Mouse (Mus musculus): ENCODE results near the gene Zfp704. TPM values are rescaled to one million over a fixed set of nuclear protein-coding genes. Genes with fewer than 3 reads are reported as not detected.

The Zfp704 gene
- polyA plus RNA-seq, 1 experiment from 2014 or later, result 12.0 TPM

- Histone ChIP-seq H3K27ac (no peak overlapping the region), H3K9me3 (no peaks in the 10 kb centered on the region), H3K4me3 (replicated peaks) (no peak overlapping the region), H3K36me3 (peaks cover 68% of the 10 kb centered on the region), H3K4me2 (no peak overlapping the region), H3K27me3 (no peaks in the 10 kb centered on the region), H3K4me1 (replicated peaks) (no peaks in the 10 kb centered on the region), H3K9ac (replicated peaks) (no peak overlapping the region)
- 89% methylated on average over 11 of the region's 11 CpGs for WGBS
- no peak for ATAC-seq (ENCODE audit: insufficient number of reproducible peaks, insufficient read depth, low FRiP score, low TSS enrichment, low read depth)
These were observed 170.1 kb downstream of the Zfp704 start for GRCm38 (mm10) chr3:9439619-9440286.

- Histone ChIP-seq H3K4me2 (no peak overlapping the region), H3K36me3 (peaks cover 64% of the 10 kb centered on the region), H3K27me3 (no peaks in the 10 kb centered on the region), H3K4me3 (replicated peaks) (no peak overlapping the region), H3K4me1 (replicated peaks) (no peaks in the 10 kb centered on the region), H3K9me3 (no peaks in the 10 kb centered on the region), H3K9ac (replicated peaks) (no peak overlapping the region), H3K27ac (no peak overlapping the region)
- WGBS, result 85% methylated on average over 6 of the region's 6 CpGs
- no peak for ATAC-seq (ENCODE audit: insufficient number of reproducible peaks, insufficient read depth, low FRiP score, low TSS enrichment, low read depth)
These were observed 173.6 kb downstream of the Zfp704 start for GRCm38 (mm10) chr3:9436256-9436655.

- H3K9ac ChIP-seq (replicated peaks), result no peak overlapping the region
- H3K4me1 ChIP-seq (replicated peaks), result no peaks in the 10 kb centered on the region
- no peak overlapping the region for H3K4me3 ChIP-seq (replicated peaks)
- H3K27ac ChIP-seq, result no peak overlapping the region
- no peak for ATAC-seq (ENCODE audit: insufficient number of reproducible peaks, insufficient read depth, low FRiP score, low TSS enrichment, low read depth)
- H3K36me3 ChIP-seq, result peaks cover 53% of the 10 kb centered on the region
- no peak overlapping the region for H3K4me2 ChIP-seq
- H3K9me3 ChIP-seq, result no peaks in the 10 kb centered on the region
- H3K27me3 ChIP-seq, result no peaks in the 10 kb centered on the region
- WGBS, result 93% methylated on average over 14 of the region's 14 CpGs
These were observed 175.3 kb downstream of the Zfp704 start for GRCm38 (mm10) chr3:9434394-9435175.

DNA sequence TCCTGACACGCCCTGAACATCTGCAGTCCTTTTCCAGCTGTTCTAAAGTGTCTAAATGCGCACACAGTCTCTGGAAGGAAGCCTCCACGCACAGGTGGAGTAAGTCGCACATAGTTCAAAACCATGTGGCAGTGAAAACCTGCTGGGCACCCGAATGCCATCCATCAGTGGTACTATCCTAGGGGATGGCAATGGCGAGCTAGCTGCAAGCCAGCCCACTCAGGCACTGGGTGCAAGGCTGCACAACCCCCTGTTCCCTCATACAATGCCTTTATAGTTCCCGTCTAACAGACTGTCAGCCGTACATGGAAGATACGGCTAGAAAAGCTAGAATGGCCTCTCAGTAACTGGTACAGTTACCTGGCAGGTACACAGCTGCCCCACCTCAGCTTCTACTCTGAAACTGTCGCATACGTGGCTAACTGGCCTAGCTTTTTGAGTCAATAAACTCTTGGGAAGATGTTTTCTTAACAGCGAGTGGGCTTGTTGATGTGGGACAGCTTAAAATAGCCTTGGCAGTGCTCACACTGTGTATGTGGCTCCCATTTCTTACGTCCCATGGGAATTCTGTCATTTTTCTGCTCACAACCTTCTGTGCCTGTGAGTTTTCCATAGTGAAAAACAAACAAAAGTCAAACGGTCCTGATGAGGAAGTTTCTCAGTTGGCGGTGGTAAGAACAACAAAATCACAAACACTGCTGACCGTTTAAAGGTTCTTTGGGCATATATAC lies 176.9 kb downstream of the Zfp704 start:
- no peak overlapping the region for H3K27ac ChIP-seq
- H3K36me3 ChIP-seq, result peaks cover 37% of the 10 kb centered on the region
- no peak for ATAC-seq (ENCODE audit: insufficient number of reproducible peaks, insufficient read depth, low FRiP score, low TSS enrichment, low read depth)
- no peaks in the 10 kb centered on the region for H3K27me3 ChIP-seq
- no peak overlapping the region for H3K9ac ChIP-seq (replicated peaks)
- H3K4me2 ChIP-seq, result no peak overlapping the region
- no peaks in the 10 kb centered on the region for H3K4me1 ChIP-seq (replicated peaks)
- H3K4me3 ChIP-seq (replicated peaks), result no peak overlapping the region
- 89% methylated on average over 16 of the region's 16 CpGs for WGBS
- H3K9me3 ChIP-seq, result no peaks in the 10 kb centered on the region

DNA sequence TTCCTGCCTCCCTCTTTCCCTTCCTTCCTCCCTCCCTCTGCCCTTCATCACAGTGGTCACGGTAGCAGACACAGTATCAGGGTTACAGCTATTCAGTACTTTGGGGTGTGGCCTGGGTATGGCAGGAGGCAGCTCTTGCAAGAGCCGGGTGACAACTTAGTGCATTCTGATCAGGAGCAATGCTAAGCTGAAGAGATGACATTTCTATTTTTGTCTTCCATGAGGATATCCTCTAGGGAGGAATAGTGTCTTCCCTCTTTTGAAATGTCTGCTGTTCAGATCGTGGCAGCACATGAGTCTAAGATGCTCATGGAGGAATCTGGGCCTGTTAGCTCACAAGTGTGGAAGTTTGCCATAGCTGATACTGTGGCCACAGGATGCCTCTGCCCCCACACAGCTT lies 177.7 kb downstream of the Zfp704 start:
- no peaks in the 10 kb centered on the region for H3K9me3 ChIP-seq
- H3K4me3 ChIP-seq (replicated peaks), result no peak overlapping the region
- no peak overlapping the region for H3K4me2 ChIP-seq
- H3K36me3 ChIP-seq, result peaks cover 30% of the 10 kb centered on the region
- 79% methylated on average over 3 of the region's 3 CpGs for WGBS
- H3K4me1 ChIP-seq (replicated peaks), result no peaks in the 10 kb centered on the region
- no peak for ATAC-seq (ENCODE audit: insufficient number of reproducible peaks, insufficient read depth, low FRiP score, low TSS enrichment, low read depth)
- H3K27ac ChIP-seq, result no peak overlapping the region
- H3K27me3 ChIP-seq, result no peaks in the 10 kb centered on the region
- no peak overlapping the region for H3K9ac ChIP-seq (replicated peaks)

DNA sequence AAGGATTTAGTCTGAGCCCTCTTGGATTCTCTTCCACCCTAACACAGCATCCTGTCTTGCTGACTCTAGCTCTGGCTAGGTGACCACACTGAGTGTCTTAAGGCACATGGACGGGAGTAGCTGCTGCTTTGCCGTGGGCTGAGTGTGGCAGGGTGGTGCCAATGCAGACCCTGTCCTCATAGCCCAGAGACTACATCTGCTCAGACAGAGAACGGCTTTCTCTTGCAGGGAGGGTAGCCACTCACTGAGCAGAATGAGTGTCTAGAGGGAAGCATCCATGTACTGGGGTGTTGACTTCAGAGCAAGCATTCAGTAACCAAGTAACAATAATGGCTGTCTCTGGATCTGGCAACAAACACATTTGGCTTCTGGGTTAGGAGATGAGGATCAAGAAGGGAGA lies 179.9 kb downstream of the Zfp704 start:
- no peaks in the 10 kb centered on the region for H3K9me3 ChIP-seq
- WGBS, result 90% methylated on average over 3 of the region's 3 CpGs
- H3K9ac ChIP-seq (replicated peaks), result no peak overlapping the region
- H3K36me3 ChIP-seq, result peaks cover 12% of the 10 kb centered on the region
- H3K4me3 ChIP-seq (replicated peaks), result no peak overlapping the region
- no peaks in the 10 kb centered on the region for H3K27me3 ChIP-seq
- no peaks in the 10 kb centered on the region for H3K4me1 ChIP-seq (replicated peaks)
- no peak overlapping the region for H3K27ac ChIP-seq
- H3K4me2 ChIP-seq, result no peak overlapping the region
- no peak for ATAC-seq (ENCODE audit: insufficient number of reproducible peaks, insufficient read depth, low FRiP score, low TSS enrichment, low read depth)

DNA sequence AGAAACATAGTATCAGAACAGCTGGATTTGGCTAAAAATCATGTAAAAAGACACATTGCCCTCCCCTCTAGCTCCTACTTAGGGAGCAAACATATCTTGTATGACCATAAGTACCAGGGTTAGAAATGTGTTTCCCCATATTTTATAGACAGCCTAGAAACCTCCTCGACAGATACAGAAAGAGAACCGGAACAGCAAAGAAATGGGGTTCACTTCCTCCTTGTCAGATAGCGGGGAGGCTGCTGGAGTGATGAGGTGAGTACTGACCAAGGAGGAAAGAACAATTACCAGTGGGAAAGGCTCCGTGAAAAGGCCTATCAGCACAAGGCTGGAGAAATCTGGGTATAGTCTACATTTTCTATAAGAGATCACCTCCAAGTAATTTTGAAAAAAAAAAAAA lies 182.1 kb downstream of the Zfp704 start:
- H3K36me3 ChIP-seq, result peaks cover 3% of the 10 kb centered on the region
- 91% methylated on average over 4 of the region's 4 CpGs for WGBS
- H3K9me3 ChIP-seq, result no peaks in the 10 kb centered on the region
- ATAC-seq (ENCODE audit: insufficient number of reproducible peaks, insufficient read depth, low FRiP score, low TSS enrichment, low read depth), result no peak
- no peak overlapping the region for H3K9ac ChIP-seq (replicated peaks)
- H3K27me3 ChIP-seq, result no peaks in the 10 kb centered on the region
- no peak overlapping the region for H3K4me2 ChIP-seq
- H3K4me3 ChIP-seq (replicated peaks), result no peak overlapping the region
- no peaks in the 10 kb centered on the region for H3K4me1 ChIP-seq (replicated peaks)
- H3K27ac ChIP-seq, result no peak overlapping the region

DNA sequence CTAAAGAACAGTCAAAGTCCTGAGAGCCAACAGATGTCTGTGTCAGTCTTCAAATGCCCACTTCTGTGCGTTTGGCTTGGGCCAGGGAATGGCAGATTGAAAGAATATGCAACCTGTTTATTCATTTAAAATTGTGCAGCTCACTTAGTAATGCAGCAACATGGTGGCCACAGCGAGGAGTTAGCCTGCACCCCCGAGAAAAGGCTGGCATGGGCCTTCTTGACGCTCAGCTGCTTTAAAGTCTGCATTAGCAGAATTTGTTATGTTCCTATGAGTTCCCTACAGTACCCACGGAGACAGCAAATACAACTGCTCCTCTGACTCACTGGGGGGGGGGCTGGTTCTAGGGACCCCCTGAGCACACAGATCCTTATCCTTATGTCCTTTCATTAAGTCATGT lies 184.2 kb downstream of the Zfp704 start:
- no peak overlapping the region for H3K9ac ChIP-seq (replicated peaks)
- no peaks in the 10 kb centered on the region for H3K27me3 ChIP-seq
- 94% methylated on average over 5 of the region's 5 CpGs for WGBS
- no peak overlapping the region for H3K27ac ChIP-seq
- H3K4me2 ChIP-seq, result no peak overlapping the region
- H3K4me1 ChIP-seq (replicated peaks), result no peaks in the 10 kb centered on the region
- no peaks in the 10 kb centered on the region for H3K9me3 ChIP-seq
- H3K36me3 ChIP-seq, result no peaks in the 10 kb centered on the region
- ATAC-seq (ENCODE audit: insufficient number of reproducible peaks, insufficient read depth, low FRiP score, low TSS enrichment, low read depth), result no peak
- H3K4me3 ChIP-seq (replicated peaks), result no peak overlapping the region

- Histone ChIP-seq H3K27ac (no peak overlapping the region), H3K4me1 (replicated peaks) (no peaks in the 10 kb centered on the region), H3K9me3 (no peaks in the 10 kb centered on the region), H3K4me2 (no peak overlapping the region), H3K36me3 (no peaks in the 10 kb centered on the region), H3K27me3 (no peaks in the 10 kb centered on the region), H3K4me3 (replicated peaks) (no peak overlapping the region), H3K9ac (replicated peaks) (no peak overlapping the region)
- ATAC-seq (ENCODE audit: insufficient number of reproducible peaks, insufficient read depth, low FRiP score, low TSS enrichment, low read depth), result no peak
- WGBS, result 92% methylated on average over 6 of the region's 6 CpGs
These were observed 185.2 kb downstream of the Zfp704 start for GRCm38 (mm10) chr3:9424637-9425036.

DNA sequence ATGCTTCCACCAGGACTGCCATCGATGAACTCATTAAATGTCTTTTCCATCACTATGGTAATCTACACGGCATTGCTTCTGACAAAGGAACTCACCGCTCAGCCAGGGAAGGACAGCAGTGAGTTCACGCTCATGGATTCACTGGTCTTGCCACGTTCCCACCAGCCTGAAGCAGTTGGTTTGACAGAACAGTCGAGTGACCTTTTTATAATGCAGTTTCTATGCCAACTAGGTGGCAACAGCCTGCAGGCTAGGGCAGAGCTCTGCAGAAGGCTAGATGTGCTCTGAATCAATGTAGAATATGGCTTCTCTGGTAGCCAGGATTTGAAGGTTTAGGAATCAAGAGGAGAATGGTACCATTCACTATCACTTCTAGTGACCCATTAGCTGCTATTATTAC lies 186.2 kb downstream of the Zfp704 start:
- no peaks in the 10 kb centered on the region for H3K4me1 ChIP-seq (replicated peaks)
- no peaks in the 10 kb centered on the region for H3K27me3 ChIP-seq
- no peak overlapping the region for H3K9ac ChIP-seq (replicated peaks)
- H3K36me3 ChIP-seq, result no peaks in the 10 kb centered on the region
- no peak overlapping the region for H3K4me2 ChIP-seq
- no peak overlapping the region for H3K4me3 ChIP-seq (replicated peaks)
- no peak overlapping the region for H3K27ac ChIP-seq
- H3K9me3 ChIP-seq, result no peaks in the 10 kb centered on the region
- no peak for ATAC-seq (ENCODE audit: insufficient number of reproducible peaks, insufficient read depth, low FRiP score, low TSS enrichment, low read depth)
- 88% methylated on average over 6 of the region's 6 CpGs for WGBS

DNA sequence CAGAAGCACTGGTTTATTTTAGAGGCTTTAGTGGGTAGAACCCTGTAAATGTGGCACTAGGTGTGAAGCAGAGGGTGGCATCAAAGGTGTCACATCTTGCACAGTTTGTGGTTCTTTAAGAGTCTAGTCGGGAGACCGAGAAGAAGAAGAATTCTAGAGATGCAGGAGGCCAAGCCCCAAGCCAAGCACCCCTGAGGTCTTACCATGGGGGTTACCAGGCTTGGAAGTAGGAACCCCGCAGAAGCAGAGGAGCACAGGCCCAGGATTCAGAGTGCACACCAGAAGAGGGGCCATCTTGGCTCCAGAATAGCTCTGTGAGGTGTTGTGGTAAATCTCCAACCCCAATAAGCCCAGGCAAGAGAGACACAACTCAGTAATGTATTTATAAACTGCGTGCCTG lies 201.0 kb downstream of the Zfp704 start:
- 79% methylated on average over 4 of the region's 4 CpGs for WGBS
- Histone ChIP-seq H3K27ac (no peak overlapping the region), H3K9me3 (peaks cover 8% of the 10 kb centered on the region; the same call in 1 of the 2 replicates), H3K4me1 (replicated peaks) (no peaks in the 10 kb centered on the region; the same call in 1 of the 2 replicates), H3K4me3 (replicated peaks) (no peak overlapping the region), H3K36me3 (no peaks in the 10 kb centered on the region), H3K9ac (replicated peaks) (no peak overlapping the region), H3K4me2 (no peak overlapping the region), H3K27me3 (no peaks in the 10 kb centered on the region)
- no peak for ATAC-seq (ENCODE audit: insufficient number of reproducible peaks, insufficient read depth, low FRiP score, low TSS enrichment, low read depth)

All from limb, embryonic 12.5 days (tissue).